ENCODE assay signal across 10 mouse cellular contexts in genomic region chr4:140610841-140611609, GRCm38 (mm10). TPM values are rescaled to one million over a fixed set of nuclear protein-coding genes. Genes with fewer than 3 reads are reported as not detected.
DNase-seq lines count a peak whose midpoint lies in the region; ATAC-seq lines count a peak whose summit lies in the region.
"Had no signal": no experiment of that assay in that cellular context is flagged by ENCODE, and none has a peak within 500 bp of the region (broad histone marks: within the 10 kb centered on the region; RNA-seq: fewer than 3 reads in every experiment).

No protein-coding gene starts in this region.

- no peaks in the 10 kb centered on the region for H3K9me3 ChIP-seq in forebrain, embryonic 11.5 days (ENCODE audit: control insufficient read depth, low read length)
- no peaks in the 10 kb centered on the region for H3K9me3 ChIP-seq in forebrain, embryonic 16.5 days (ENCODE audit: control insufficient read depth, low read length)
- no peaks in the 10 kb centered on the region for H3K9me3 ChIP-seq in lung, embryonic 15.5 days
- H3K9me3 ChIP-seq in intestine, embryonic 15.5 days = no peaks in the 10 kb centered on the region
- H3K9me3 ChIP-seq in stomach, embryonic 15.5 days = no peaks in the 10 kb centered on the region

- no peak overlapping the region for H3K4me3 ChIP-seq in forebrain, embryonic 11.5 days (ENCODE audit: low read depth, low read length)
- no peak overlapping the region for H3K4me3 ChIP-seq in forebrain, embryonic 16.5 days (replicated peaks; ENCODE audit: low read length)
- H3K4me3 ChIP-seq in lung, embryonic 15.5 days = no peak overlapping the region
- no peak overlapping the region for H3K4me3 ChIP-seq in intestine, embryonic 15.5 days (replicated peaks)
- no peak overlapping the region for H3K4me3 ChIP-seq in stomach, embryonic 15.5 days (replicated peaks)
- H3K4me3 ChIP-seq: erythroblast, embryonic 14.5 days had no signal

- H3K27me3 ChIP-seq in forebrain, embryonic 11.5 days (ENCODE audit: control insufficient read depth, insufficient read depth, low read length) = no peaks in the 10 kb centered on the region
- no peaks in the 10 kb centered on the region for H3K27me3 ChIP-seq in forebrain, embryonic 16.5 days (replicated peaks; ENCODE audit: control insufficient read depth, insufficient read depth, low read length)
- no peaks in the 10 kb centered on the region for H3K27me3 ChIP-seq in lung, embryonic 15.5 days
- H3K27me3 ChIP-seq in intestine, embryonic 15.5 days (replicated peaks) = no peaks in the 10 kb centered on the region
- no peaks in the 10 kb centered on the region for H3K27me3 ChIP-seq in stomach, embryonic 15.5 days (replicated peaks)

- 51% methylated on average over 11 of the region's 12 CpGs for WGBS in forebrain, embryonic 11.5 days
- 49% methylated on average over 12 of the region's 12 CpGs for WGBS in forebrain, embryonic 16.5 days
- 19% methylated on average over 12 of the region's 12 CpGs for WGBS in lung, embryonic 15.5 days
- 28% methylated on average over 12 of the region's 12 CpGs for WGBS in intestine, embryonic 15.5 days
- WGBS in stomach, embryonic 15.5 days = 28% methylated on average over 12 of the region's 12 CpGs

- H3K4me1 ChIP-seq in forebrain, embryonic 11.5 days (replicated peaks; ENCODE audit: control insufficient read depth, insufficient read depth, low read length) = peaks cover 9% of the 10 kb centered on the region
- H3K4me1 ChIP-seq in forebrain, embryonic 16.5 days (replicated peaks; ENCODE audit: control insufficient read depth, insufficient read depth, low read length) = 0 out of 2 replicates have a peak, but pooled peaks cover 2% of the 10 kb centered on the region
- peaks cover 28% of the 10 kb centered on the region for H3K4me1 ChIP-seq in lung, embryonic 15.5 days
- peaks cover 33% of the 10 kb centered on the region for H3K4me1 ChIP-seq in intestine, embryonic 15.5 days (replicated peaks)
- H3K4me1 ChIP-seq in stomach, embryonic 15.5 days = peaks cover 23% of the 10 kb centered on the region

- no peak overlapping the region for H3K9ac ChIP-seq in forebrain, embryonic 11.5 days (ENCODE audit: low read length)
- H3K9ac ChIP-seq in forebrain, embryonic 16.5 days (replicated peaks; ENCODE audit: low read depth, low read length) = no peak overlapping the region
- 0 out of 2 replicates have a peak overlapping the region, but pooled peaks have one; percentile 24 for H3K9ac ChIP-seq in lung, embryonic 15.5 days
- no peak overlapping the region for H3K9ac ChIP-seq in intestine, embryonic 15.5 days
- no peak overlapping the region for H3K9ac ChIP-seq in stomach, embryonic 15.5 days

- no peak overlapping the region for H3K4me2 ChIP-seq in forebrain, embryonic 11.5 days (ENCODE audit: low read depth, low read length, severe bottlenecking)
- no peak overlapping the region for H3K4me2 ChIP-seq in forebrain, embryonic 16.5 days (ENCODE audit: low read length)
- H3K4me2 ChIP-seq in lung, embryonic 15.5 days = no peak overlapping the region
- H3K4me2 ChIP-seq in intestine, embryonic 15.5 days (replicated peaks) = peak overlapping the region; percentile 23
- H3K4me2 ChIP-seq in stomach, embryonic 15.5 days = no peak overlapping the region

- peak overlapping the region; percentile 3; the same call in 1 of the 2 replicates for H3K27ac ChIP-seq in forebrain, embryonic 11.5 days (ENCODE audit: low read depth, low read length)
- H3K27ac ChIP-seq in forebrain, embryonic 16.5 days (ENCODE audit: low read length) = no peak overlapping the region
- H3K27ac ChIP-seq in lung, embryonic 15.5 days = peak overlapping the region; percentile 87
- peak overlapping the region; percentile 83 for H3K27ac ChIP-seq in intestine, embryonic 15.5 days
- H3K27ac ChIP-seq in stomach, embryonic 15.5 days = peak overlapping the region; percentile 86

- ATAC-seq in forebrain, embryonic 11.5 days (replicated peaks; ENCODE audit: low FRiP score) = no peak
- no peak for ATAC-seq in forebrain, embryonic 16.5 days
- peak; percentile 43; the same call in 1 of the 2 replicates for ATAC-seq in lung, embryonic 15.5 days (ENCODE audit: borderline replicate concordance, extremely low read depth, low FRiP score, low TSS enrichment)
- ATAC-seq in intestine, embryonic 15.5 days = peak; percentile 31
- no peak for ATAC-seq in stomach, embryonic 15.5 days (ENCODE audit: insufficient read depth, low FRiP score, low read depth)
- no peak for ATAC-seq in erythroid progenitor cell, adult 5-6 weeks (replicated peaks; ENCODE audit: low FRiP score, poor library complexity, severe bottlenecking)

- H3K36me3 ChIP-seq in forebrain, embryonic 11.5 days (ENCODE audit: control insufficient read depth, insufficient read depth, low read length) = no peaks in the 10 kb centered on the region; the same call in 1 of the 2 replicates
- peaks cover 4% of the 10 kb centered on the region for H3K36me3 ChIP-seq in forebrain, embryonic 16.5 days (ENCODE audit: control insufficient read depth, insufficient read depth)
- H3K36me3 ChIP-seq in lung, embryonic 15.5 days = peaks cover 10% of the 10 kb centered on the region; the same call in 1 of the 2 replicates
- 0 out of 2 replicates have a peak, but pooled peaks cover 3% of the 10 kb centered on the region for H3K36me3 ChIP-seq in intestine, embryonic 15.5 days
- H3K36me3 ChIP-seq in stomach, embryonic 15.5 days = peaks cover 9% of the 10 kb centered on the region; the same call in 1 of the 2 replicates

- DNase-seq in forebrain, embryonic 11.5 days (ENCODE audit: low spot score) = no peak
- DNase-seq in lung, postnatal 25 days (ENCODE audit: low spot score) = no peak
- DNase-seq in cerebellum, adult 9-11 months = no peak
- DNase-seq: adrenal gland, postnatal 14 days had no signal

RNA-seq across cellular contexts. Expression of gene Arhgef10l, which starts 54.8 kb away (rescaled TPM):
- polyA plus RNA-seq in forebrain, embryonic 11.5 days (2014; fragmentation: Nextera tagmentation; extraction: Ambion mirVana) = 23.3 and 23.6 TPM in 2 replicates
- polyA plus RNA-seq in forebrain, embryonic 16.5 days (2015; fragmentation: Nextera tagmentation; extraction: Ambion mirVana) = 20.5 and 23.0 TPM in 2 replicates
- polyA plus RNA-seq in lung, embryonic 15.5 days (2015; fragmentation: Nextera tagmentation; extraction: Ambion mirVana) = 14.8 and 16.6 TPM in 2 replicates
- 15.3 and 16.2 TPM in 2 replicates for polyA plus RNA-seq in intestine, embryonic 15.5 days (2015; fragmentation: Nextera tagmentation; extraction: Ambion mirVana)
- polyA plus RNA-seq in stomach, embryonic 15.5 days (2015; fragmentation: Nextera tagmentation; extraction: Ambion mirVana) = 15.2 and 15.9 TPM in 2 replicates
- total RNA-seq in erythroid progenitor cell, adult 5-6 weeks (2015; ENCODE audit: low replicate concordance) = not detected in 2 replicates
- total RNA-seq in erythroid progenitor cell, adult 5-6 weeks (2017; ENCODE audit: low replicate concordance) = 0.64 and 1.4 TPM in 2 replicates

Comparison
In these comparisons a context has a peak if more than half of its experiments do, and no peak if none do; other contexts are left out.
1. ATAC-seq: peak in lung, embryonic 15.5 days (single experiment) and intestine, embryonic 15.5 days (single experiment); none in forebrain, embryonic 11.5 days (single experiment), forebrain, embryonic 16.5 days (single experiment), stomach, embryonic 15.5 days (single experiment) and erythroid progenitor cell, adult 5-6 weeks (single experiment).